In genomic region chr8:111924976-111925375, GRCm38 (mm10) we compare ENCODE assay signal across 28 mouse cellular contexts. TPM values are rescaled to one million over a fixed set of nuclear protein-coding genes. Genes with fewer than 3 reads are reported as not detected.
DNase-seq lines count a peak whose midpoint lies in the region; ATAC-seq lines count a peak whose summit lies in the region.
"Had no signal": no experiment of that assay in that cellular context is flagged by ENCODE, and none has a peak within 500 bp of the region (broad histone marks: within the 10 kb centered on the region; RNA-seq: fewer than 3 reads in every experiment).

No protein-coding gene starts in this region.

- no peak overlapping the region for H3K9ac ChIP-seq in liver, embryonic 11.5 days (ENCODE audit: low read depth, low read length)
- H3K9ac ChIP-seq: embryonic facial prominence, embryonic 12.5 days; forebrain, postnatal 0 days; midbrain, embryonic 12.5 days; neural tube, embryonic 12.5 days had no signal

- intact Hi-C loops in left cerebral cortex, postnatal 10 days (cut with DNase I) = no loop called here

- H3K27me3 ChIP-seq in liver, embryonic 11.5 days (replicated peaks; ENCODE audit: control insufficient read depth, insufficient read depth, low read length) = no peaks in the 10 kb centered on the region
- H3K27me3 ChIP-seq: embryonic facial prominence, embryonic 12.5 days; midbrain, embryonic 12.5 days; neural tube, embryonic 12.5 days had no signal

- 35% methylated on average over 7 of the region's 7 CpGs for WGBS in liver, embryonic 11.5 days

- no peak overlapping the region for H3K4me3 ChIP-seq in liver, embryonic 11.5 days (ENCODE audit: low read depth, low read length)
- H3K4me3 ChIP-seq: embryonic facial prominence, embryonic 12.5 days; left cerebral cortex, adult 2 months; limb, embryonic 10.5 days; midbrain, embryonic 12.5 days; neural tube, embryonic 12.5 days had no signal

- H3K4me1 ChIP-seq in liver, embryonic 11.5 days (replicated peaks; ENCODE audit: control insufficient read depth, insufficient read depth, low read length) = peaks cover 12% of the 10 kb centered on the region
- H3K4me1 ChIP-seq: embryonic facial prominence, embryonic 12.5 days; limb, embryonic 10.5 days; midbrain, embryonic 12.5 days; neural tube, embryonic 12.5 days had no signal

- peak; percentile 78 for DNase-seq in heart, adult 11 months
- DNase-seq in heart, adult 8-10 months (ENCODE audit: low spot score) = no peak
- peak; percentile 92 for DNase-seq in R1 (ENCODE audit: low read depth, low spot score)
- DNase-seq in liver, embryonic 11.5 days (ENCODE audit: low spot score) = no peak
- no peak for DNase-seq in adrenal gland, postnatal 4 days (ENCODE audit: low spot score in 2 of 2)
- no peak for DNase-seq in left cerebral cortex, postnatal 10 days (ENCODE audit: extremely low spot score in 1 of 2, low spot score in 2 of 2)
- DNase-seq: adrenal gland, adult 8-10 months; cerebellum, adult 2 months; cerebellum, postnatal 25 days; forebrain, postnatal 0 days; gastrocnemius, postnatal 36 days; kidney, adult 18-20 months; layer of hippocampus, adult 9-11 months; thymus, postnatal 14 days had no signal

- no peaks in the 10 kb centered on the region for H3K36me3 ChIP-seq in liver, embryonic 11.5 days (ENCODE audit: control insufficient read depth, insufficient read depth, low read length)
- H3K36me3 ChIP-seq: limb, embryonic 10.5 days; midbrain, embryonic 12.5 days; neural tube, embryonic 12.5 days had no signal

- H3K9me3 ChIP-seq in liver, embryonic 11.5 days (ENCODE audit: control insufficient read depth, low read length) = no peaks in the 10 kb centered on the region
- H3K9me3 ChIP-seq: embryonic facial prominence, embryonic 12.5 days; G1E; limb, embryonic 10.5 days; midbrain, embryonic 12.5 days; neural tube, embryonic 12.5 days had no signal

- peak overlapping the region; percentile 4; the same call in 1 of the 2 replicates for H3K4me2 ChIP-seq in liver, embryonic 11.5 days
- H3K4me2 ChIP-seq: embryonic facial prominence, embryonic 12.5 days; midbrain, embryonic 12.5 days; neural tube, embryonic 12.5 days had no signal

- H3K27ac ChIP-seq in liver, embryonic 11.5 days (ENCODE audit: low read depth, low read length) = no peak overlapping the region
- H3K27ac ChIP-seq: embryonic facial prominence, embryonic 12.5 days; left cerebral cortex, adult 2 months; limb, embryonic 10.5 days; midbrain, embryonic 12.5 days; neural tube, embryonic 12.5 days had no signal

- ATAC-seq in liver, embryonic 11.5 days (replicated peaks; ENCODE audit: low FRiP score) = no peak
- ATAC-seq in megakaryocyte progenitor cell, adult 5-6 weeks (replicated peaks; ENCODE audit: poor library complexity) = peak; percentile 12; the same call in 1 of the 2 replicates
- ATAC-seq in activated CD4-positive, CD25-positive, alpha-beta regulatory T cell, adult 4 months = no peak
- ATAC-seq: forebrain, postnatal 0 days; hindbrain, embryonic 16.5 days; lung, postnatal 0 days had no signal

RNA-seq across cellular contexts. Expression of gene Tmem231, which starts 8.7 kb away (rescaled TPM):
- 1 to 10 TPM; 2.1 to 2.7 (median 2.4) TPM for total RNA-seq in heart, adult 8-10 months (2022)
- 6.7 and 6.8 TPM in 2 replicates for polyA plus RNA-seq in liver, embryonic 11.5 days (2014; fragmentation: Nextera tagmentation; extraction: Ambion mirVana)
- 0.37 and 0.91 TPM in 2 replicates for total RNA-seq in megakaryocyte progenitor cell, adult 5-6 weeks (2015)
- 0.68 and 0.79 TPM in 2 replicates for total RNA-seq in megakaryocyte progenitor cell, adult 5-6 weeks (2017)
- 10 to 100 TPM in 1 of 2 experiments, 1 to 10 TPM in 1; 7.1 to 10.3 TPM for total RNA-seq in adrenal gland, postnatal 4 days (2021)
- 10 to 100 TPM; 10.0 to 10.4 TPM for total RNA-seq in left cerebral cortex, postnatal 10 days (2021)
- polyA plus RNA-seq in activated CD4-positive, CD25-positive, alpha-beta regulatory T cell, adult 4 months (2017; shearing (Covaris generic)) = 1 to 10 TPM; 1.4 to 1.8 TPM

RNA-seq across cellular contexts. Expression of gene Chst5, which starts 14.7 kb away (rescaled TPM):
- not detected for total RNA-seq in heart, adult 8-10 months (2022)
- 0.35 and 0.41 TPM in 2 replicates for polyA plus RNA-seq in liver, embryonic 11.5 days (2014; fragmentation: Nextera tagmentation; extraction: Ambion mirVana)
- total RNA-seq in megakaryocyte progenitor cell, adult 5-6 weeks (2015) = not detected in 2 replicates
- not detected in 2 replicates for total RNA-seq in megakaryocyte progenitor cell, adult 5-6 weeks (2017)
- total RNA-seq in adrenal gland, postnatal 4 days (2021) = under 1 TPM; 0.34 to 0.59 TPM
- under 1 TPM; 0.67 to 0.86 TPM for total RNA-seq in left cerebral cortex, postnatal 10 days (2021)
- polyA plus RNA-seq in activated CD4-positive, CD25-positive, alpha-beta regulatory T cell, adult 4 months (2017; shearing (Covaris generic)) = not detected
- total RNA-seq: adrenal gland, adult 8-10 months; hematopoietic stem cell, adult 5-6 weeks; liver, adult 2 months had no signal
- polyA plus RNA-seq: G1E; heart, postnatal 0 days; liver, adult 2 months; spleen, adult 2 months had no signal

RNA-seq across cellular contexts. Expression of gene Gabarapl2, which starts 15.5 kb away (rescaled TPM):
- total RNA-seq in heart, adult 8-10 months (2022) = 100 to 1,000 TPM; 121 to 131 (median 122) TPM
- polyA plus RNA-seq in liver, embryonic 11.5 days (2014; fragmentation: Nextera tagmentation; extraction: Ambion mirVana) = 136 and 141 TPM in 2 replicates
- total RNA-seq in megakaryocyte progenitor cell, adult 5-6 weeks (2015) = 42.9 and 52.3 TPM in 2 replicates
- total RNA-seq in megakaryocyte progenitor cell, adult 5-6 weeks (2017) = 28.1 and 28.3 TPM in 2 replicates
- total RNA-seq in adrenal gland, postnatal 4 days (2021) = 100 to 1,000 TPM; 115 to 125 TPM
- 100 to 1,000 TPM; 206 to 213 TPM for total RNA-seq in left cerebral cortex, postnatal 10 days (2021)
- polyA plus RNA-seq in activated CD4-positive, CD25-positive, alpha-beta regulatory T cell, adult 4 months (2017; shearing (Covaris generic)) = 100 to 1,000 TPM; 244 to 264 TPM

RNA-seq across cellular contexts. Expression of gene Tmem170, which starts 48.4 kb away (rescaled TPM):
- total RNA-seq in heart, adult 8-10 months (2022) = 1 to 10 TPM; 2.5 to 3.6 (median 2.6) TPM
- 8.0 and 8.4 TPM in 2 replicates for polyA plus RNA-seq in liver, embryonic 11.5 days (2014; fragmentation: Nextera tagmentation; extraction: Ambion mirVana)
- 1.8 and 3.8 TPM in 2 replicates for total RNA-seq in megakaryocyte progenitor cell, adult 5-6 weeks (2015)
- 0.78 and 0.87 TPM in 2 replicates for total RNA-seq in megakaryocyte progenitor cell, adult 5-6 weeks (2017)
- total RNA-seq in adrenal gland, postnatal 4 days (2021) = 1 to 10 TPM; 5.9 to 6.1 TPM
- 1 to 10 TPM; 2.6 to 3.1 TPM for total RNA-seq in left cerebral cortex, postnatal 10 days (2021)
- 1 to 10 TPM; 6.4 to 8.4 TPM for polyA plus RNA-seq in activated CD4-positive, CD25-positive, alpha-beta regulatory T cell, adult 4 months (2017; shearing (Covaris generic))

Comparison
In these comparisons a context has a peak if more than half of its experiments do, and no peak if none do; other contexts are left out.
1. DNase-seq: peak in heart, adult 11 months (single experiment) and R1 (single experiment); none in heart, adult 8-10 months (single experiment), liver, embryonic 11.5 days (single experiment), adrenal gland, postnatal 4 days (0 of 2) and left cerebral cortex, postnatal 10 days (0 of 2).